Mouse (Mus musculus): ENCODE measurements around the gene Scrn3.

DNA sequence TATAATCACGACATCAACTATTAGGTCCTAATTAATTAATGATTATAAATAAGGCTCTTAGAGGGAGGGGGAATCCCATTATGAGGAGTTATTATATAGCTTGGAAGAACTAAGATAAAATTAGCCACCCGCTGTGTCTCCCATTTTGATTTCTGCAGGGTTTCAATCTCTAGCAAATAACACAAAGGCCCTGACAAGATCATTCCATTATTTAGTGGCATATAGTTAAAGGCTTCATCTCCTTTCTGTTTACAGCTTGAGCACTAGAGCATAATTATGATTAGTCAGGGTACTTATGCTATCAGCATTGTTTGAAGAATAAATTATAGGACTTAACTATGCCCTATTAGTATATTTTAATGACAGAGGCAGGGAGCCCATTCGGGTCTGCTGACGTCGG is 65.9 kb downstream of the Scrn3 start:
- TF ChIP-seq CTCF (IDR thresholded peaks at IDR 0.05; ENCODE audit: extremely low read depth, insufficient read depth, low read length) (no peak), POLR2A (IDR thresholded peaks at IDR 0.05; ENCODE audit: extremely low read depth, insufficient read depth, low read length) (no peak)

Data from cortical plate, adult 2 months (tissue).